Mouse (Mus musculus): ENCODE measurements around the gene Adamts8.

The Adamts8 gene

DNA sequence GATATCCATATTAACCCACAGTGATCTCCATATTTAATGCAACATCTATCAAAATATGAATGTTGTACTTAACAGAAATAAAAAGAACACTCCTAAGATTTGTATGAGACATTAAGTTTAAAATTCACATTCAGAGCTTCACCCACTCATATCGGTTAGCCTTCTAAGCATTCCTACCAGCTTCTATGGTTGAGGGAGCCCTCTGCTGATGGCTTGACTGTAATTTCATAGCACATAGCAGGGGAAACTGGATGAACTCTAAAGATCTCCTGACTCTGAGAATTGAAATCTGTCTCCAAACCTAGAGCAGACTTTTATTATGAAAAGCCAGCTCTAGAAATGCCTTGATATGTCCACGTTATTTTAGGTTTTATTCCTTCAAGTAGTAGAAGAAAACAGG is 38.1 kb downstream of the Adamts8 start:
- no peak for DNase-seq (ENCODE audit: low read depth, low spot score)

DNA sequence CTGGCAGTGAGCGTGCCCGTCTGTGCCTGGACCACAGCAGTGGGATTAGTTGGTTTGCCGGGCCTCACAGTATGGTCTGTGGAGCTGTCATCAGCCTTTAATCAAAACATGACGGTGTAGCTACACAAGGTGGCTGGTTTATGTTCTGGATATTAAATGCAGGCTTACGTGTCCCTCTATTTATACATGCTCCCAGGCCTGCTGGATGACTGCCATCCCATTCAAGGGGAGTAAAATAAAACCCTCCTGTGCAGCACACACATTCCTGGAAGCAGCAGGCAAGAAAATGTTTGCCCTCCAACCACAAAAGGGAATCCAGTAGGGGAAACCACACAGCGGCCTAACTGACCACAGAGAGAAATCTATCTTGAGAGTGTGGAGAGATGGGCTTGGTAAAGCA is 43.4 kb downstream of the Adamts8 start:
- no peak for DNase-seq (ENCODE audit: low read depth, low spot score)

GRCm38 (mm10) chr9:30993106-30993505 is 50.7 kb downstream of the Adamts8 start:
- no peak for DNase-seq (ENCODE audit: low read depth, low spot score)

DNA sequence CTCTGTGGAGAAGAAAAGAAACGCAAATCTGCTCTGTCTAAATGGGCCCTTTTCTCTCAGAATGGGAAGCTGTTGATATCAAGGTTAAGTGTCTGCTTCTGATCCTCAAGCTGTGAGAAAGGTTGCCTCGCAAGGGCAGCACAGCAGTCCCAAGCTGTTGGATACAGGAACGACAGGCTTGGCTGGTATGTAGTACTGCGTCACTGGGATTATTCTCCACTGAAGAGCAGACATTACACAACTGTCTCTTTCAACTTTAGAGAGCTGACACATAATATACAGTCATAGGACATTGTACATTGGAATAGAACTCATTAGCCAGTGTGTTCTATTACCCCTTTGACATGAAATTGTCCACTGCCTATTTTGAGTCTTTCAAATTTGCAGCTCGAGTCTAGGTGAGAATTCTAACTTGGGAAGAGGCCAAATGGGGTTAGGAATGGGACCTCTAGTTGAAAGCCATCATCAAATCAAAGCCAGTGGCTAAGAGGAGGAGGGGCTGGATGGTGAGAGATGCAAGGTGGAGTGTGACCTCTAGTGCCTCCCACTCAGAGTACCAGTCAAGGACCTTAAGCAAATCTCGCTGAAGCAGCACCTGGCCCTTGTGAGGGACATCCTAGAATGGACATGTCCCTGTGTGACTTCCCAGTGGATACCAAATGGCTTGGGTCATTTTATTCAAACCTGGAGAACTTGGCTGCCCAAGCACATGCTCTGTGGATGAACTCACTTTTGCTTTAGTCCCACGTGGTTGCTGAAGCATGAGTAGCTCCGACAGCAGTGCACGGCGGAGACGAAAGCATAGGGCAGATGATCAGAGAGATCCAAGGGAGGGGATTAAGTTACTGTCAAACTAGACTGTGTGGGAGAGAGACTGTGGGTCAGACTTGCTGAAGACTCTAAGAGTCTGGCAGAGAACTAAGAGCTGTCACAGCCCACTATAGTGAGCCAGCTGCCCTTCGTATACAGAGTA is 54.5 kb downstream of the Adamts8 start:
- no peak for DNase-seq (ENCODE audit: low read depth, low spot score)

GRCm38 (mm10) chr9:31000641-31001040 is 58.3 kb downstream of the Adamts8 start:
- no peak for DNase-seq (ENCODE audit: low read depth, low spot score)

GRCm38 (mm10) chr9:31002528-31002927 is 60.2 kb downstream of the Adamts8 start:
- no peak for DNase-seq (ENCODE audit: low read depth, low spot score)

GRCm38 (mm10) chr9:31009334-31009733 is 67.0 kb downstream of the Adamts8 start:
- DNase-seq (ENCODE audit: low read depth, low spot score), result no peak

DNA sequence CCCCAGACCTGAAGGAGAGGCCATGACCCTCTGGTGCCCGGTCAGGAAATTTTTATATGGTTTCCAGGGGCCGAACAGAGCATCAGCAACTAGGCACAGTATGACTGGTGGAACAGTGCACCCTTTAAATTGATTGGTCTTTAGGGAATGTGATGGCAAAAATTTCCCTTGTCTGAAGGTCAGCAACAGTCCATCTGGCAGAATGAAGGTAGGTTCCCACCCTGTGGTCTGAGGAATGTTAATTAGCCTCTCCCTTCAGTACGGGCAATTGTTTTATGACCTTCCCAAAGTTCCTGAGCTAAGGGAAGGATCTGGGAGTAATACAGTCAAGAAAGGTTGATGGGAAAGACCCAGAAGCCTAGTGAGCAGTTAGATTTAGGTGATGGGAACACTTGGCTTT is 67.7 kb downstream of the Adamts8 start:
- no peak for DNase-seq (ENCODE audit: low read depth, low spot score)

GRCm38 (mm10) chr9:31010749-31011148 is 68.4 kb downstream of the Adamts8 start:
- DNase-seq (ENCODE audit: low read depth, low spot score), result no peak

DNA sequence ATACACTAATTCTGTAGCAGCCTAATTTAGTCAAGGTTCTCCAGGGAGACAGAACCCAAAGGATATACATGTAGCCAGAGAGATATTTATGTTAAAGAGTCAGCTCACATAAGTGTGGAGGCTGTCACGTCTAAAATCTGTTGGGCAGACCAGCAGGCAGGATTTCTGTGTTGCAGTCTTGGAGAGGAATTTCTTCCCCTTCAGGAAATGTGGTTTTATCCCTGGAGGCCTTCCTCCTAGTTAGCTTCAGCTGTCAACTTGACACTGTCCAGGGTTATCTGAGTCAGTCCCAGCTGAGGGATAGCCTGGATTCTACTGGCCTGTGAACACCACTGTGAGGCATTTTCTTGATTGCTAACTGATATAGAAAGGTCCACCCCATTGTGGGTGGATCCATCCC is 69.2 kb downstream of the Adamts8 start:
- no peak for DNase-seq (ENCODE audit: low read depth, low spot score)

GRCm38 (mm10) chr9:31012674-31013073 is 70.3 kb downstream of the Adamts8 start:
- no peak for DNase-seq (ENCODE audit: low read depth, low spot score)

DNA sequence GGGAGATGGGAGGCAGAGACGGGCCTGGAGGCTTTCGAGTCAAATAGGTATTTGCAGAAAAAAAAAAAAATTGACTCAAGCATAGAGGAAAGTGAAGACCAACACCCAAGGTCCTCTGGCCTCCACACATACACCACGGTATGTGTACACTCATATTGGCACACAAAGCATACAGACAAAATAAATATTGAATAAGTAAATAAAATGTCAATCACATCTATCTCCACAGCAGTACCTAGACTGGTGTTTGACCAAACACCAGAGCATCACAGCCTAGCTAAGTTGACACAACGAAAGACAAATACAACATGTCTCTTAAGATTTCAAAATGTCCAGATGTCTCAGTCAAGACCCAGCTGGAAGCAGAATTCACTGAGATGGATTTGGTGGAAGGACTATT is 71.1 kb downstream of the Adamts8 start:
- DNase-seq (ENCODE audit: low read depth, low spot score), result no peak
